Mouse (Mus musculus) ES-Bruce4 (cell line): ENCODE data around the gene Plcxd2. TPM values are rescaled to one million over a fixed set of nuclear protein-coding genes. Genes with fewer than 3 reads are reported as not detected.

Experiments
- H3K27ac ChIP-seq: 2 replicates; pipeline ENCODE4 v1.5.1; 2012; ENCODE audit warnings: low read length, inconsistent platforms; ENCODE audit not compliant: insufficient read depth
- H3K27me3 ChIP-seq: 2 replicates; pipeline ENCODE4 v1.6.1; 2012; ENCODE audit warnings: mild to moderate bottlenecking, low read length, inconsistent platforms; ENCODE audit not compliant: control insufficient read depth, poor library complexity, insufficient read depth, severe bottlenecking
- H3K36me3 ChIP-seq: 2 replicates; pipeline ENCODE4 v1.6.1; 2012; ENCODE audit warnings: inconsistent platforms, mild to moderate bottlenecking, low read length, moderate library complexity; ENCODE audit not compliant: control insufficient read depth, poor library complexity, insufficient read depth, severe bottlenecking
- H3K4me1 ChIP-seq: one replicate; pipeline ENCODE4 v1.8.1; 2011; ENCODE audit warnings: low read length; ENCODE audit not compliant: control insufficient read depth, insufficient read depth
- H3K4me3 ChIP-seq: 2 replicates; pipeline ENCODE4 v1.5.1; 2011; ENCODE audit warnings: low read depth, mild to moderate bottlenecking, low read length
- H3K9ac ChIP-seq: 2 replicates; pipeline ENCODE4 v1.6.1; 2012; ENCODE audit warnings: low read depth, mild to moderate bottlenecking, inconsistent platforms; ENCODE audit not compliant: poor library complexity, severe bottlenecking
- H3K9me3 ChIP-seq: replicated peaks from 2 replicates; pipeline ENCODE4 v1.6.1; 2012; ENCODE audit warnings: mild to moderate bottlenecking, low read length, inconsistent platforms; ENCODE audit not compliant: control insufficient read depth, poor library complexity, insufficient read depth, severe bottlenecking
- CTCF ChIP-seq: IDR thresholded peaks from one replicate; pipeline ENCODE4 v1.8.1; 2011; ENCODE audit warnings: low read depth, low read length
- EP300 ChIP-seq: IDR thresholded peaks from 2 replicates; pipeline ENCODE4 v1.6.1; 2011; ENCODE audit warnings: low read depth, low read length; ENCODE audit not compliant: insufficient read depth
- POLR2A ChIP-seq: IDR thresholded peaks from one replicate; pipeline ENCODE4 v1.8.1; 2011; ENCODE audit warnings: low read length; ENCODE audit not compliant: insufficient read depth
- polyA plus RNA-seq: library from polyadenylated mRNA; stranded (reverse); fragments of >200 nt; gene quantifications from 2 replicates; pipeline ENCODE4 v1.2.4, GENCODE M21; 2011; ENCODE audit warnings: low read depth; ENCODE audit not compliant: missing spikeins, insufficient read depth, insufficient read length

The Plcxd2 gene
- polyA plus RNA-seq, 1 experiment, result 3.3 TPM

DNA sequence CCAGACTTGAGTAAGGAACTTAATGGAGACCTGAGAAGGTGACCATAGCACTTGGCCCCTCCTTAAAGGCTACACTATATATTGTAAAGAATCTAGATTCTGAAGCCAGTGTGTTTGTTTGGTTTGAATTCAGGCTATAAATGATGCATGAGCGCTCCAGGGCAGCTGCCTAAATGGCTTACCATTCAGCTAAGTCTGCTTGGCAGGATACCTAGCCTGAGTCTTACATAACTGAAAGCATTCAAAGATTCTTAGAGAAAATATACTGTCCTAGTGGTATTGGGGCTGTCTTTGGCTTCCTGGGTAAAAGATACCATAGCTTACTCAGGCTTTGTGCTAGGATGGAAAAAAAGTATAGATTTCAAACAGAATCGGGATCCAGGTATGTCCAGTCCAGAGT lies 11.3 kb upstream of the Plcxd2 start:
- H3K27ac ChIP-seq, result no peak overlapping the region
- no peak for TF ChIP-seq EP300
- no peak overlapping the region for H3K9ac ChIP-seq
- no peaks in the 10 kb centered on the region for H3K27me3 ChIP-seq
- H3K36me3 ChIP-seq, result no peaks in the 10 kb centered on the region
- H3K4me1 ChIP-seq, result no peaks in the 10 kb centered on the region
- H3K4me3 ChIP-seq, result no peak overlapping the region
- no peaks in the 10 kb centered on the region for H3K9me3 ChIP-seq

DNA sequence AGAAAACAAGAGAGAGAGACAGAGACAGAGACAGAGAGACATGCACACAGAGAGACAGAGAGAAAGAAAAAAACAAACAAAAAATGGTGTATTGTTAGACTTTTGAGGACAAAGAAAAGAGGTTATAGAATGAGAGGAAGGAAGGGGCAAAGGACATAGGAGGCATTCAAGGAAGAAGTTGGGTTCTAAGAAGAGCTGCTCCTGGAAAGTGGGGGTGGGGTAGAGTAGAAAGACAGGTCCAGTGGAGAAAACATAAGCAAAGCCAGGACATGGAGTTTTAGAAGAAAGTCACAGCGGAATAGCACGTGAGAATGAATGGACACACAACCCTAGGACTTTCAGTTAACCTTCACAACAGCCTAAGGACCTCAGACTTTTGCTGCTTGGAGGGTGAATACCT lies 10.4 kb upstream of the Plcxd2 start:
- H3K27me3 ChIP-seq, result no peaks in the 10 kb centered on the region
- no peaks in the 10 kb centered on the region for H3K9me3 ChIP-seq
- H3K27ac ChIP-seq, result no peak overlapping the region
- no peaks in the 10 kb centered on the region for H3K4me1 ChIP-seq
- H3K4me3 ChIP-seq, result no peak overlapping the region
- TF ChIP-seq POLR2A (no peak), EP300 (no peak), CTCF (no peak)
- no peak overlapping the region for H3K9ac ChIP-seq
- no peaks in the 10 kb centered on the region for H3K36me3 ChIP-seq

DNA sequence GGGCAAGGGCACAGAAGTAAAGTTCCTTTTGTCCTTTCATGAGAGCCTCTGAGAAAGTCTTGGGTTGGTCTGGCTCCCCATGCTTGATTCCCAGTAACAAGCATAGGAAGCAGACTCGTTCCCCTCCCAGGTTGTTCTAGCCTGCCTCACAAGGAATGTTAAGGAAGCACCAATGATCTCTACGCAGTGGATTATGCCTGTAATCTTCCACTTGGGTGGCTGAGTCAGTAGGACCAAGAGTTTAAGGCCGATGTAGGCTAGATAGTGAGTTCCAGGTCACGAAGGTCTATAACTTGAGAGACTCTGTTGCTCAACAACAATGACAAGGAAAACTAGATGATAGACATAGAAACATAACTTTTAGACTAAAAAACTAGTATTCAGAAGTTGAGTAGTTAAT lies 9.8 kb upstream of the Plcxd2 start:
- Histone ChIP-seq H3K4me3 (no peak overlapping the region), H3K9me3 (no peaks in the 10 kb centered on the region), H3K27ac (no peak overlapping the region), H3K9ac (no peak overlapping the region), H3K27me3 (no peaks in the 10 kb centered on the region), H3K4me1 (no peaks in the 10 kb centered on the region), H3K36me3 (no peaks in the 10 kb centered on the region)
- TF ChIP-seq POLR2A (no peak), CTCF (no peak), EP300 (no peak)

DNA sequence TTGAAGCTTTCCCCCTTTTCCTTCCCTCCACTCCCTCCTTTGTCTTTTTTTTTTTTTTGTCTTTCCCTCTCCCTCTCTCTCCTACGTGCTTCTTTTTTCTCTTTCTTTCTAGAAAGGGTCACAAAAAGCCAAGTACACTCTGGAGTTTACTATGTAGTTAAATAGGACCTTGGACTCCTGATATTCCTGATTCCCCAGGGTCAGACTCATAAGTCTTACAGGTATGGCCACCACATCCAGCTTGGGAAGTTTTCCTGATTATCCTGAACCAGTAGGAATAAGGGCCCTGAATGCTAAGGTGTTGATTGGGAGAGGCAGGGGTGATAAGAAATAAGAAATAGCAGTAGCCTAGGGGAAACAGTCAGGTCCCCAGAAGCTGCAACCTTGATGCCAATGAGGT lies 9.3 kb upstream of the Plcxd2 start:
- Histone ChIP-seq H3K27ac (no peak overlapping the region), H3K9ac (no peak overlapping the region), H3K27me3 (no peaks in the 10 kb centered on the region), H3K4me3 (no peak overlapping the region), H3K4me1 (no peaks in the 10 kb centered on the region), H3K9me3 (no peaks in the 10 kb centered on the region), H3K36me3 (no peaks in the 10 kb centered on the region)
- no peak for TF ChIP-seq POLR2A
- no peak for TF ChIP-seq EP300
- no peak for TF ChIP-seq CTCF

DNA sequence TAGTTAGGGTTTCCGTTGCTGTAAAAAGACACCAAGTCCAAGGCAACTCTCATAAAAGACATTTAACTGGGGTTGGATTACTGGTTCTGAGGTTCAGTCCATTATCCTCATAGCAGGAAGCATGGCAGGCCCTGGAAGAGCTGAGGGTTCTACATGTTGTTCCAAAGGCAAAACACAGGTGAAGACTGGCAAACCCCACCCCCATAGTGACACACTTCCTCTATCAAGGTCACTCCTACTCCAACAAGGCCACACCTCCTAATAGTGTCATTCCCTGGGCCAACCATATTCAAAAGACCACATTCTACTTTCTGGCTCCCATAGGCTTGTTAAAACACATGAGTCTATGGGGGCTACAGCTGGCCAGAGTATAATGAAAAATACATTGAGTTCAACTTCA lies 1.7 kb upstream of the Plcxd2 start:
- Histone ChIP-seq H3K27me3 (no peaks in the 10 kb centered on the region), H3K27ac (no peak overlapping the region), H3K9ac (no peak overlapping the region), H3K9me3 (no peaks in the 10 kb centered on the region), H3K4me1 (no peaks in the 10 kb centered on the region), H3K36me3 (no peaks in the 10 kb centered on the region), H3K4me3 (peak overlapping the region; percentile 30; the same call in 1 of the 2 replicates)
- TF ChIP-seq EP300 (no peak), POLR2A (peak; percentile 21), CTCF (no peak)

DNA sequence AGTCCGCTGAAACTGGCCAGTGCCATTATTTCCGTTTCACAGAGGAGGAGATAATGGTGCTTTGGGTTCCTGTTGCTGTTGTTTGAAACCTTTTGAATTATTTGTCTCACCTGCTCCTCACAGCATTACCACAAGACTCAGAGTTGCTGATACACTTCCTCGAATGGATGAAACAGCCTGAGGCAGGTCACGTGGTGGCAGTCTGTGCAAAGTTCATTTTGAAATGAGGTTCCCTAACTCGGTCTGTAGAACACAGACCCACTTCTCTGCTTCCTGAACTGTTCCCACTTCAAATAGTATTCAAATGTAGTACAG lies 845 bp upstream of the Plcxd2 start:
- H3K36me3 ChIP-seq, result no peaks in the 10 kb centered on the region
- H3K4me3 ChIP-seq, result peak overlapping the region; percentile 51
- H3K27ac ChIP-seq, result no peak overlapping the region
- no peaks in the 10 kb centered on the region for H3K4me1 ChIP-seq
- no peaks in the 10 kb centered on the region for H3K9me3 ChIP-seq
- H3K9ac ChIP-seq, result peak overlapping the region; percentile 26; the same call in 1 of the 2 replicates
- no peaks in the 10 kb centered on the region for H3K27me3 ChIP-seq
- TF ChIP-seq CTCF (no peak), EP300 (no peak), POLR2A (no peak)

DNA sequence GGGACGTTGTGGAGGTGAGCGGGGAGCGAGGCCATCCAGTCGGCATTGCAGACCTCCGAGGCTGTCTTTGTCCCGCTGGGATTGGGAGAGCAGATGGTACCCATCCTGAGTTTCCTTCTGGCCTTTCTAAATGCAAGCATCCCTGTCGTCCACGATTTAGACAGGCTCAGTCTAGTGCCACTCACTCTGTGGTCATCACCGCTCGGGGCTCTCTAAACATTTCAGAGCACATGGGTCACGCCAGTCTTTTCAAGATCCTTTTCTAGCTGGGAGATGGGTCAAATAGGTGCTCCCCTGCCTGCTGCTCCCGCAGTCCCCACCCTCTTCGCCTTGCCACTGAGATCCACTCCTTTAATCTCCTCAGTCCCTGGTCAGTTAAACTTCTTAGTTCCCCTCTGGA lies 301 bp downstream of the Plcxd2 start:
- Histone ChIP-seq H3K27ac (no peak overlapping the region), H3K9ac (peak overlapping the region; percentile 41), H3K27me3 (no peaks in the 10 kb centered on the region), H3K9me3 (no peaks in the 10 kb centered on the region), H3K4me1 (no peaks in the 10 kb centered on the region), H3K36me3 (no peaks in the 10 kb centered on the region), H3K4me3 (peak overlapping the region; percentile 82)
- TF ChIP-seq EP300 (no peak), POLR2A (no peak), CTCF (no peak)
